Mouse (Mus musculus) adrenal gland, postnatal 4 days (tissue): ENCODE data around the gene Cdk9. TPM values are rescaled to one million over a fixed set of nuclear protein-coding genes. Genes with fewer than 3 reads are reported as not detected.

Experiments used
- DNase-seq, 2 experiments: peaks; one replicate each; pipeline ENCODE4 v3.0.0; 2021 to 2022; ENCODE audit warnings: low spot score in 2 of 2, mixed read lengths in 2 of 2
- microRNA-seq: library from miRNA; unstranded; fragments of <30 nt; microRNA quantifications from one replicate; pipeline ENCODE4 v1.2.0, GENCODE M21; 2021
- total RNA-seq, 2 experiments: library from RNA; stranded (reverse); gene quantifications; 2 replicates each; pipeline ENCODE4 v1.2.3; 2021

Cdk9 gene
- total RNA-seq, 2 experiments from 2014 or later = 102 to 105 TPM

DNA sequence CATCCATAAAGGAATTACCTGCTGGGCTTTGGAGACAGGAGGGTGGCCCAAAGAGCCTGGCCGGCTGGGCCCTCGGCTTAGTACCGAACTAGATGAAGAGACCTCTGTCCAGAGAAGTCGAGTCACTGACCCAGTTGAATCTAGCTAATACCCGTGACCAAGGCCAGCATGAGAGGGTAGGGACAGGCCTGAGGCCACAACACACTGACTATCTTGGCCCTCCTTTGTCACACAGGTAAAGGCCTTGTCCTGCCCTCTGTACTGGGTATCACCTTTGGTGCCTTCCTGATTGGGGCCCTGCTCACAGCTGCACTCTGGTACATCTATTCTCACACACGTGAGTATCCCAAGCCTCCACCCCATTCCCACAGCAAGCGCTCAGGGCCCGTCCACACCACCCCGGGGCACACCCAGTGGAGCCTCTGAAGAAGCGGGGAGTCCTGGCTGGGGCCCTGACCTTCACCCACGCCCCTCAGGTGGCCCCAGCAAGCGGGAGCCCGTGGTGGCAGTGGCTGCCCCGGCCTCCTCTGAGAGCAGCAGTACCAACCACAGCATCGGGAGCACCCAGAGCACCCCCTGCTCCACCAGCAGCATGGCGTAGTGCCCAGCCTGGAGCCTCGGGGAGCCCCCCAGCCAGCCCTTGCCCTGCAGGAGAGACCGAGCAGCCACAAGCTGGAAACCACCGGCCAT, 31.8 kb downstream of the Cdk9 start:
- DNase-seq = no peak

DNA sequence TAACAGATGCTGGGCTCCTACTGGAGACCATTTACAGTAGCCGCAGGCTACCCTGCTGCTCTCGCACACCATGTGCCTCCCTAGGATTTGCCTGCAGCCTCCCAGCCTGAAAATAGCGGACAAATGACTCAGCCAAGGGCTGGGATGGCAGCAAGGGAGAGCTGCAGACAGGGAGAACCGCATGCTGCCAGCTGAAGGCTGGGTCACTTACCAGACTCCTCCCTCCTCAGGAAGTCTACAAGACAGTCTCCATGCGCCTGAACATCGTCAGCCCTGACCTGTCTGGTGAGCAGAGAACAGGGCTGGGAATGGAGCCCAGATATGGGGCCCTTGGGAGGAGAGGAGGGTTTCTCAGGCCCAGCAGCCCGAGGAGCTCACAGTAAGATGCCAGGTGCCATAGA, 32.8 kb downstream of the Cdk9 start:
- DNase-seq = no peak

DNA sequence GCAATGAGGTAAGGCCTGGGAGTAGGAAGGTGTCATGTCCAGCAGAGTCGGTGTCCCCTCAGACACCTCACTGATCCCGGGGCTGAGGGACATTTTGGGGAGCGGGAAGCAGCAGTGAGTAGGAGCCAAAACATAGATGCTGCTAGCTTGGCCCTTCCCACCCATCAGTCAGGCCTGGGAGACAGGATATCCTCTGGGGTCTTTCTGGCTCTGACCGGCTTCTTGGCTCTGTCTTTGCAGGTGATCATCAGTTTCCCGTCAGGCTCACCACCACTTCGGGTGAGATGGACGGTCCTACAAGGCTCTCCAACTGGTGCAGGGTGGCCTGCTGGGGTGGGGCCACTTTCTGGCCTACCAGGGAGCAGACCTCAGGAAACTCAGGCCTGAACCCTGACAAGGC, 35.2 kb downstream of the Cdk9 start:
- DNase-seq = no peak

DNA sequence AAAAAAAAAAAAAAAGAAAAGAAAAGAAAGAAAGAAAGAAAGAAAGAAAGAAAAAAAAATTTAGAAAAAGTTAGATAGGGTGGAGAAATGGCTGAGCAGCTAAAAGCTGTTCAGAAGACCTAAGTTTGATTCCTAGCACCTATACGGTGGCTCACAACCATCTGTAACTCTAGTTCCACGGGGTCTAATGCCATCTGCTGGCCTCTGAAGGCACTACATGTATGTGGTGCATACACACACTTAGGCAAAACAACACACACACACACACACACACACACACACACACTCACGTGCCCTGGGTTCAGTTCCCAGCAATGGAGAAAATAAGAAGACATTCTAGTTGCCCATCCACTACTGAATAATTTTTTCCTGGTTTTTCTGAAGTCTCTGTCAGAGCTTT, 36.1 kb downstream of the Cdk9 start:
- DNase-seq = no peak

DNA sequence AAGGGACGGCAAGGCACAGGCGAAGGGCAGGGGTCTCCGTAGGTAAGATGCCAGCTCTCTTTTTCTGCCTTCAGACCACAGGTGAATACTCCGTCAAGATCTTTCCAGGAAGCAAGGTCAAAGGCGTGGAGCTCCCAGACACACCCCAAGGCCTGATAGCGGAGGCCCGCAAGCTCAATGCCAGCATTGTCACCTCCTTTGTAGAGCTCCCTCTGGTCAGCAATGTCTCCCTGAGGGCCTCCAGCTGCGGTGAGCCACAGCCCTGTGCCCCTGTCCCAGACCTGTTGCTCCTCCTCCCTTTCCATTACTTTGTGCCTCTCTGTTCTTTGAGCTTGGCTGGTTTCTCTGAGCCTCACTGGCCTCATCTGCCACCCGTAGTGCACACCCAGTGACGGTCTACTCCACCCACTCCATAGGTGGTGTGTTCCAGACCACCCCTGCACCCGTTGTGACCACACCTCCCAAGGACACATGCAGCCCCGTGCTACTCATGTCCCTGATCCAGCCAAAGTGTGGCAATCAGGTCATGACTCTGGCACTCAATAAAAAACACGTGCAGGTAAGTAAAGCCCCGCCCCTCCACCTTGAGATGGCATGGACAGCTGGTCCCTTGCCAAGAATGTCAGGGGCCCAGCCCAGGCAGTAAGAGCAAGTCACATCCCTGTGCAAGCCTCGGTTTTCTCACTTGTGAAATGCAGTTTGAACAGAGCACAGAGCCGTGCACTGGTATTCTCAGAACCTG, 39.5 kb downstream of the Cdk9 start:
- DNase-seq = no peak

DNA sequence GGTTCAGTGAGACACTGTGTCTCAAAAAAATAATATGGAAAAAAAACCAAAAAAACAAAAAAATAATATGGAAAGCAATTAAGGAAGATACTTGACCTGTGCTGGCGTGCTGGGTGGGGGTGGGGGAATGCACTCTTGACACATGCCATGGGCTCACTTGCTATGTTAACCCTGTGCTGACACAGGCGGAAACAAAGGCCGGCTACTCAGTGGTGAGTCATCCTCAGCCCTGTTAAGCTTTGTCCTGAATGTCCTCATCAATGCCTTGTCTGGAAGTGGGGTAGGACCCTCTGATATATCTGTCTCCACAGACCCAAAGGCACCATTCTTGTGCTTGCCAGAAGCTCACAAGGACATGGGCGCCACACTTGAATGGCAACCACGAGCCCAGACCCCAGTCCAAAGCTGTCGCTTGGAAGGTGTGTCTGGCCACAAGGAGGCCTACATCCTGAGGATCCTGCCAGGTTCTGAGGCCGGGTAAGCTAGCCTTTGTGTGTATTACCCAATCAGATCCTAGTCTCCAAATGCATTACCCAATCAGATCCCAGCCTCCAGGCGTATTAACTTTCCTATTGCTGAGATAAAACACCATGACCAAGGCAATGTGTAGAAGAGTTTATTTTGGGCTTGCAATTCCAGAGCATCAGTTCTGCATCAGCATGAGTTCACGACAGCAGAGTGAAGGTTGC, 40.8 kb downstream of the Cdk9 start:
- no peak for DNase-seq

DNA sequence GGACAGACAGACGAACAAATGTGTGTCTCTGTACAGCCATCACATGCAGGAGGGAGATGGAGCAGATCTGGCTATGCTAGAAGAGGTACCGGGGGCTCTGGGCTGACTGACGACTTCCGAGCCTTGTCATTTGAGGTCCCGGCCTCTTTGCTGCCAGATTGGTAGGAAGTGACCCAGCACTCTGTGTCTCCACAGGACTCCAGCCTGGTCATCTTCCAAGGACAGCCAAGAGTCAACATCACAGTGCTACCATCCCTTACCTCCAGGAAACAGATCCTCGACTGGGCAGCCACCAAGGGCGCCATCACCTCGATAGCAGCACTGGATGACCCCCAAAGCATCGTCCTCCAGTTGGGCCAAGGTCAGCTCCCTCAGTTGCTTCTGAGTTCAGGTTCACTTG, 41.7 kb downstream of the Cdk9 start:
- DNase-seq = no peak

DNA sequence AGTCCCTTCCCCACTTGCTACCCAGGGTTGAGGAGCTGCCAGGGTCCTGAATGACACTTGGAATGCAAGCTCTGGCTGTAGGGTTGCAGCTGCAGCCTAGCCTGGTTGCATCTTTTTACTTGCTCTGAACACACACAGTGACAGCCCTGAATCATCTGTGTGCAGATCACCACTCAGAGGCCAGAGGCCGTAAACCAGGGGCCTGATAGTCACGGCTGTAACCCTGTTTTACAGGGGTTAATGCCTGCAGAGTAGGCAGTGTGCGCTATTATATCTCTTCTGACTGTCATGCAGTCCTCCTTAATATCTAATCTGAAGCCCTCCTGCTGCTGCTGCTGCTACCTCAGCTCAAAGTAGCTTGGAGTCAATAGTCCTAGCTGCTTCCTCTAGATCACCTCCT, 43.0 kb downstream of the Cdk9 start:
- no peak for DNase-seq

- DNase-seq = no peak
These were observed 44.7 kb downstream of the Cdk9 start for GRCm38 (mm10) chr2:32668176-32668575.

DNA sequence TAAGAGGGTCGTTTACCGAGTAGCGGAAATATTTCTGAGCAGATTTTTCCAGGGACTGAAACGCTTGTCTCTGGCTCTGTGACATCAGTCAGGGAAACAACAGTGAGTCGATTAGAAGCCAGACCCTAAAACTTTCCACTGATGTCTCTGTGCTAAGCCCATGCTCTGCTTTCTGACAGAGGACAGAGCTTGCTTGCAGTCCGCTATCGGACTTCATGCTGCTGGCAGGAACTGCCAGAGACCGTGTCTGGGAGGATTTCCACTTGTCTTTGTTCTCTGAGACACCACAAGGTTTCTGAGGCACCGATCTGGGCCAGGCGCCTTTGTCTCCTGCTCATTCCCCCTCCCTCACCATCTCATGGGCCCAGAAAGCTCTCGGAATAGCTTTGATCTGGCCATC, 45.1 kb downstream of the Cdk9 start:
- DNase-seq = no peak

GRCm38 (mm10) chr2:32665853-32666252, 47.0 kb downstream of the Cdk9 start:
- no peak for DNase-seq

DNA sequence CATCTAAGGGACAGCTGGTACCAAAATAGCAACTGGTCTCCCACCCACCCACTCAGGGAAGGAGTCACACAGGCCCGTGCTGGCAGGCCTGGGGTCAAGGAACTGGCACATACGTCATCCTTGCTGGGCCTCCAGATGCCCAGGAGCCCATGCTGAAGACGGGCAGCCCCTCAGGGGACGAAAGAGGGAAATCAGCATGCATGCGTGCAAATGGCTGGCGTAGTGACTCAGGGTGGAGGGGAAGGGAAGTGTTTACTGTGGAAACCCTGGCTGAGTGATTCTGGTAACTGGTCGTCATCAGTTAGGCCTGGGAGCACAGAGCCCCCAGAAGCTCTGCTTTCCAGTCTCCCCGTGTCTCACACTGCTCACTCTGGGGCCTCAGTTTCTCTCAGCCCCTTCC, 47.5 kb downstream of the Cdk9 start:
- no peak for DNase-seq

DNA sequence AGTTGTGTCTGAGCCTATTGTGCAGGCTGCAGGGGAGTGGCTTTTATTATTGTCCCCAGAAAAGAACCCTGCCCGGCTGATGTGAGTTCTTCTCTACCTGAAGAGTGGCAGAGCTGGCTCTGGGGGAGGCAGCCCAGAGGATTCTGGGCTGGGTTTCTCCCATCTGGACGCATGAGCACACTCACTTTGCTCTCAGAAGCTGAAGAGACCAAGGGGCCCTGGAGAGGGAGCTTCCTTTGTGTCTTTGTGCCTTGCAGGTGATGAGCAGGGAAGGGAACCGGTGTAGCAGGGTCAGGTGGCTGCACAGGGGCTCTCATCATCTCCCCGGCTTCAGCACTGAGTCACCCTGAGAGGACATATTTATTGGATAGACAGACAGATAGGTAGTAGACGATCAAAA, 50.6 kb downstream of the Cdk9 start:
- DNase-seq = no peak

- no peak for DNase-seq
These were observed 51.3 kb downstream of the Cdk9 start for GRCm38 (mm10) chr2:32661509-32662107.

- no peak for DNase-seq
These were observed 54.0 kb downstream of the Cdk9 start for GRCm38 (mm10) chr2:32658873-32659272.

- no peak for DNase-seq
These were observed 57.0 kb downstream of the Cdk9 start for GRCm38 (mm10) chr2:32655826-32656225.

Small RNA genes lying within 50 kb of the gene (microRNA-seq; reads per million reads assigned to microRNA genes)
- gene Gm47291 = not detected
- gene Mir2861 = not detected
- gene Mir3960 = not detected
- not detected for gene Mir8093

Other genes with a start within 250 kb of the Cdk9 start
- gene Fam102a, start 177.7 kb downstream of the Cdk9 start, total RNA-seq = 10 to 100 TPM; 36.6 to 38.0 TPM
- gene Dpm2, start 142.2 kb downstream of the Cdk9 start, total RNA-seq = 10 to 100 TPM; 61.9 to 64.5 TPM
- under 1 TPM; 0.31 to 0.73 TPM for gene Pip5kl1, start 138.3 kb downstream of the Cdk9 start, total RNA-seq
- gene 9430097D07Rik, start 137.4 kb downstream of the Cdk9 start, total RNA-seq = not detected
- 10 to 100 TPM; 16.4 to 19.4 TPM for gene St6galnac4, start 126.0 kb downstream of the Cdk9 start, total RNA-seq
- gene St6galnac6, start 113.4 kb downstream of the Cdk9 start, total RNA-seq = 10 to 100 TPM; 53.0 to 58.0 TPM
- gene Ak1, start 91.3 kb downstream of the Cdk9 start, total RNA-seq = 10 to 100 TPM; 53.4 to 68.7 TPM
- 100 to 1,000 TPM in 1 of 2 experiments, 10 to 100 TPM in 1; 97.4 to 103 TPM for gene Eng, start 66.5 kb downstream of the Cdk9 start, total RNA-seq
- gene Fpgs, start 8.9 kb downstream of the Cdk9 start, total RNA-seq = 10 to 100 TPM; 33.2 to 36.2 TPM
- gene Sh2d3c, start 8.0 kb upstream of the Cdk9 start, total RNA-seq = 10 to 100 TPM; 32.3 to 32.9 TPM
- gene 6330409D20Rik, start 27.9 kb upstream of the Cdk9 start, total RNA-seq = under 1 TPM in 1 of 2 experiments, not detected in 1; 0.28 TPM
- 10 to 100 TPM; 31.5 to 36.5 TPM for gene Tor2a, start 44.2 kb upstream of the Cdk9 start, total RNA-seq
- gene Ttc16, start 62.6 kb upstream of the Cdk9 start, total RNA-seq = under 1 TPM in 1 of 2 experiments, not detected in 1; 0.23 TPM
- gene Ptrh1, start 62.7 kb upstream of the Cdk9 start, total RNA-seq = 1 to 10 TPM; 4.0 to 5.2 TPM
- gene Cfap157, start 71.4 kb upstream of the Cdk9 start, total RNA-seq = not detected
- 10 to 100 TPM; 42.5 to 48.7 TPM for gene Stxbp1, start 134.2 kb upstream of the Cdk9 start, total RNA-seq
- gene Fam129b, start 163.0 kb upstream of the Cdk9 start, total RNA-seq = 10 to 100 TPM; 30.8 to 35.5 TPM
- gene Rpl12, start 248.5 kb upstream of the Cdk9 start, total RNA-seq = 100 to 1,000 TPM; 274 to 283 TPM
- gene Lrsam1, start 248.5 kb upstream of the Cdk9 start, total RNA-seq = 10 to 100 TPM; 23.7 to 26.5 TPM